Mouse (Mus musculus): Measurements from ENCODE around the gene Snu13. TPM values are rescaled to one million over a fixed set of nuclear protein-coding genes. Genes with fewer than 3 reads are reported as not detected.

The Snu13 gene
- total RNA-seq (2017): 111 to 112 TPM (median 112 TPM) in 3 replicates

DNA sequence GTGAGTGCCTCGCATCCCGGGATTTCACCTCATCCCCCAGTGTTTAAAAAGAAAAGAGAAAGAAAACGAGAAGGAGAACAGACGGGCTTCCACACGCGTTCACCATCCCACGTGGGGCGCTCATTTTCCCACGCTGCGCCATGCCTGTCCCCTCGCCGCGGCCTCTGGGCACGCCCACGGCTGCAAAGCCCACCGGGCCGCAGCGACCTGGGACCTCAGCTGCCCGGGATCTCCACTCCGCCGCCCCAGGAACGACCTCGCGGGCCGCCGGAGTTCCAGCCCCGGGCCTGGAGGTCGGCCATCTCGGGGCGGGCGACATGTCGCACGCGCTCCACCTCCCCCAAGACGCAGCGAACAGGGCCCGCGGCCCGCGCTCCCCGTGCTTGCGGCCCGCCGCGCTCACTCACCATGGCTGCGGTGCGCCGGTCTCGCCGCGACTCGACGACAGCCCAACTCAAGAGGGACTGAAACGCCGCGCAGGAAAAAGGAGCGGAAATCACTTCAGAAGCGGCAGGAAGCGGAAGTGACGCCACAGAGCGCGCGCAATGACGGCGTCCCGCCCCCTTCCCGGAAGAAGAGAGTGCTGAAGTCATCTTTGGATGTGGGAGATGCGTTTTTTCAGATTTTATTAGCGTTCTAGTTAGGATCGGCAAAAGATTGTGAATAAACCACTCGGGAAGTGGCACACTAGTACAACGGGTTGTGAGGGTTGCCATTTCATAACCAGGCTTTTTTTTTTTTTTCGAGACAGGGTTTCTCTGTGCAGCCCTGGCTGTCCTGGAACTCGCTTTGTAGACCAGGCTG is at the start of gene Snu13:
Gene Snu13, minus strand, starts transcription at position 519 of the 804 bp plus-strand sequence.
- peak; percentile 94 for ATAC-seq (replicated peaks; ENCODE audit: insufficient number of reproducible peaks, low FRiP score, low TSS enrichment, poor library complexity, severe bottlenecking)

DNA sequence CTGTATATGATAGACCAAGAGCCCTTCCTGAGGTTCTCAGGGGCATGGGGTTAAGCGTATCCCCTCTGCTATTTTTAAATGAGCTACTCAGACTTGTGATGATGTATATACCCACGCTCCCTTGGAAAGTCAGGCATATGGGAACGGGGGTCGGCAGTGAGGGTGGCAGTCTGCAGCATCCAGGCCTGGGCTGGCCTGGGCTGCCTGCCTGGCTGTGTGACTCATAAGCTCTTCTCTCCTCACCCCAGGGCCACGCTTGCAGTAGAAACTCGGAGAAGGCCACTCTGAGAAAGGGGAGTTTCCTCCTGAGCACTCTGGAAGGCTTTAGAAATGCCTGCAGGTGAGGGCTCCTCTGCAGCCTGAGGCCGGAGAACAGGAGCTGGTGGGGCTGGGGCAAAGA is 43.7 kb upstream of the Snu13 start:
- no peak for ATAC-seq (replicated peaks; ENCODE audit: insufficient number of reproducible peaks, low FRiP score, low TSS enrichment, poor library complexity, severe bottlenecking)

DNA sequence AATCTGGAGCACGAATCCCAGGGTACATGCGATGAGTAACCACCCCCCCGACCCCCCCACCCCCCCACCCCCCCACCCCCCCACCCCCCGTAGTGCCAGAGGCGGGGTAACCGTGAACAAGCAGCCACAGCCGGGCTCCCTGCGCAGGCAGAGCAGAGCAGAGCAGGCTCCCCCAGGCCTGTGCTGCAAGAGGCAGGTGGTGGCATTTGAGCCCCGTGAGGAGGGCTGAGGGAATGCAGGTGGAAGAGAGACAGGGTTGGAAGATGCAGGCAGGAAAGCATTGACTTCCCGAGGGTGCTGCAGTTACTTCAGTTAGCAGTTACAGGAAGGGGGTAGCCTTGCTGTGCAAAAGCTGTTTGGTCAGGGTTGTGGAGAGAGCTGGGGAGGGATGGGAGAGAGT is 39.9 kb upstream of the Snu13 start:
- no peak for ATAC-seq (replicated peaks; ENCODE audit: insufficient number of reproducible peaks, low FRiP score, low TSS enrichment, poor library complexity, severe bottlenecking)

GRCm38 (mm10) chr15:82086131-82086530 is 38.7 kb upstream of the Snu13 start:
- no peak for ATAC-seq (replicated peaks; ENCODE audit: insufficient number of reproducible peaks, low FRiP score, low TSS enrichment, poor library complexity, severe bottlenecking)

DNA sequence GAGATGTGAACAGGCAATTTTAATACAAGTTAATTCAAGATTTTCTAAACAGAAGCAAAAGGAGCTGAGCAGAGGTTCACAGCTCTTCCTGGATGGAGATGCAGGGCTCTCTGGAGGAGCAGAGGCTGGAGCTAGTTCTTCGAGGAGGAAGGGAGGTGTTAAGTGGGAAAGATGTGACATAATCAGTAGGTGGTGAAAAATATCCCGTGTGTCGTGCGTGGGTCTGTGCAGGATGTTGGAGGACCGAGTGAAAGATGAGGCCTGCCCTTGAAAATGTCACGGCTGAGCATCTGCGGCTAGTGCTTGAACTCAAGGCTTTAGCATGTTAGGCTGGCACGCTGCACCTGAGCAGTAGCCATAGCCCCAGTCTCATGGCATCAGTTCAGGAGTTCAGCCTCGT is 38.2 kb upstream of the Snu13 start:
- no peak for ATAC-seq (replicated peaks; ENCODE audit: insufficient number of reproducible peaks, low FRiP score, low TSS enrichment, poor library complexity, severe bottlenecking)

- 0 out of 2 replicates have a peak, but pooled peaks have one; percentile 56 for ATAC-seq (replicated peaks; ENCODE audit: insufficient number of reproducible peaks, low FRiP score, low TSS enrichment, poor library complexity, severe bottlenecking)
Measured at GRCm38 (mm10) chr15:82081161-82081560, 33.8 kb upstream of the Snu13 start.

DNA sequence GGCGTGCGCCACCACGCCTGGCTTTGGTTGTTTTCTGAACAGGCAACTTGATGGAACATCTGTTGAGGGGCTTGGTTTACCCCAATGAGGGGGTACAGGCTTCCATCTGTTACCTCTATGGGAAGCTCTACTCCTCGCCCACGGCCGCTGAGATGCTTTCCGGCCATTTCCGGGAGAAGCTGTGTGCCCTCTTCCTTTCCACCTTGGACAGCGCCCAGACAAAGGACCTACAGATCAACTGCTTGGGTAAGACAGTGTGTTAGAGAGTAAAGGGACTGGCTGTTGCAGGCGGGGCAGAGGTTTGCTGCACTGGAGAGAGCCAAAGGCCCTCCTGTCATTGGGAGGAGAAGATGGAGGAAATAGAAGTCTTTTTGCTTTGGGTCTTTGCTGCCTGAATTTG is 32.5 kb upstream of the Snu13 start:
- no peak for ATAC-seq (replicated peaks; ENCODE audit: insufficient number of reproducible peaks, low FRiP score, low TSS enrichment, poor library complexity, severe bottlenecking)

GRCm38 (mm10) chr15:82073490-82073889 is 26.1 kb upstream of the Snu13 start:
- ATAC-seq (replicated peaks; ENCODE audit: insufficient number of reproducible peaks, low FRiP score, low TSS enrichment, poor library complexity, severe bottlenecking): no peak

GRCm38 (mm10) chr15:82071816-82072469 is 24.5 kb upstream of the Snu13 start:
- no peak for ATAC-seq (replicated peaks; ENCODE audit: insufficient number of reproducible peaks, low FRiP score, low TSS enrichment, poor library complexity, severe bottlenecking)

DNA sequence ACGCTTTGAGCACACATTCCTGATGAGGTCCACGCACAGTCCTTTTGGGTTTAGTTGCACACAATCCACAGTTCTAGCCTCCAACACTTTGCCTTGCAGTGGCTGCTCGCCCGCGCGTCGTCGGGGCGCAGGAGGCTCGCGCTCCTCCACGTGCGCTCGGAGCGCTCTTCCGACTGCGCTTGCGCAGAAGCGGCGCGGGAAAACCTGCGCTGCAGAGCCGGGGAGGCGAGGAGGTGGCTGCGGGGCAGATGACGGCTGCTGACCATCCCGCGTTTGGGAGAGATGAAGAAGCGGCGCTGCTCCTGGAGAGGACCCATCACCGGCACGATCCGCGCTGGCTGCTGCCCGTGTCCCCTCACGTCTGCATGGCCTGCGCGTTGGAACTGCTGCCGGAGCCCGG is 22.5 kb upstream of the Snu13 start, which contains the start of gene Mei1:
Gene Mei1, plus strand, starts transcription at position 99 of the 400 bp plus-strand sequence.
- ATAC-seq (replicated peaks; ENCODE audit: insufficient number of reproducible peaks, low FRiP score, low TSS enrichment, poor library complexity, severe bottlenecking): no peak

DNA sequence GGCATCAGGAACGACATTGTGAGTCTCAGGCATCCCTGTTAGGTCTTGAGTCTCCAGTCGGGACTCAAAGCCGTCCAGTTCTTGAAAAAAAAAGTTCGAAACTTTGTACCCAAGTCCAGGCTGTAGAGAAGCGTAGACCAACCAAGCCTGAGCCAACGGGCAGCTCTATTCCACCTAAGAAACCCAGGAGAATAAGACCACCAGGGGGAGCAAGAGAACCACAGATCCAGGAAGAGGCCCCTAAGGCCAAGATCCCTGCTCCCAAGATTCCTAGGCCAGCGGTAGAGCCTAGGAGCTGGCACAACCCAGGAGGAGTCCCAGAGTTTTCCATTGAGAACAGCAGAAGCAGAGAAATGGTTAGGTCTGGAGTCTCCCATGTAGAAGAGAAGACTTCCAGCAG is 18.1 kb upstream of the Snu13 start:
- ATAC-seq (replicated peaks; ENCODE audit: insufficient number of reproducible peaks, low FRiP score, low TSS enrichment, poor library complexity, severe bottlenecking): no peak; the same call in 1 of the 2 replicates

GRCm38 (mm10) chr15:82063909-82064308 is 16.5 kb upstream of the Snu13 start:
- ATAC-seq (replicated peaks; ENCODE audit: insufficient number of reproducible peaks, low FRiP score, low TSS enrichment, poor library complexity, severe bottlenecking): no peak

DNA sequence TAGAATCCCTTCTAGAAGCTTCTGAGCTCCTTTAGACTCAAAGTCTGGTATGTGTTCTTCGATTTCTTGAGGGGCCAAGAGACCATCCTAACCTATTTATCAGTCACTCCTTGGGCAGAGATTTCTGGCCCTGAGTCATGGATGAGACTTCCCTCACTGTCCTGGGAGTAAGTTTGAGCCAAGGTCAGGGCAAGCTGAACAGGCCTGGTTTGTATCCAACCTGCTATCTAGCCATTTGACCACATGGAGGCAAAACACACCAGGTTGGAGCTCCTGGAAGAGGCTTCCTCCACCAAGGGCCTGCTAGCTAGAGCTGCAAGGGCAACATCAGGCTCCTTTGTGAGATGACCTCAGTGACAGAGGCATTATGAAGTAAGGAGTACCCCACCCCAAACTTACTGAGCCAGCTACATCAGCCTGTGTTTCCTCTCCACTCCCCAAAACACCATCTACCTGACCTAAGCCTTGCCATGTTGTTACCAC is 11.4 kb upstream of the Snu13 start, which contains the start of gene 4930407I10Rik:
Gene 4930407I10Rik, plus strand, starts transcription at position 433 of the 483 bp plus-strand sequence.
- no peak for ATAC-seq (replicated peaks; ENCODE audit: insufficient number of reproducible peaks, low FRiP score, low TSS enrichment, poor library complexity, severe bottlenecking)

GRCm38 (mm10) chr15:82052544-82052943 is 5.1 kb upstream of the Snu13 start:
- no peak for ATAC-seq (replicated peaks; ENCODE audit: insufficient number of reproducible peaks, low FRiP score, low TSS enrichment, poor library complexity, severe bottlenecking)

GRCm38 (mm10) chr15:82046246-82046891 is 1.0 kb downstream of the Snu13 start:
- no peak; the same call in 1 of the 2 replicates for ATAC-seq (replicated peaks; ENCODE audit: insufficient number of reproducible peaks, low FRiP score, low TSS enrichment, poor library complexity, severe bottlenecking)

GRCm38 (mm10) chr15:82044166-82044784 is 3.1 kb downstream of the Snu13 start:
- 0 out of 2 replicates have a peak, but pooled peaks have one; percentile 31 for ATAC-seq (replicated peaks; ENCODE audit: insufficient number of reproducible peaks, low FRiP score, low TSS enrichment, poor library complexity, severe bottlenecking)

- ATAC-seq (replicated peaks; ENCODE audit: insufficient number of reproducible peaks, low FRiP score, low TSS enrichment, poor library complexity, severe bottlenecking): peak; percentile 72
Measured at GRCm38 (mm10) chr15:82040650-82041049, 6.7 kb downstream of the Snu13 start.

DNA sequence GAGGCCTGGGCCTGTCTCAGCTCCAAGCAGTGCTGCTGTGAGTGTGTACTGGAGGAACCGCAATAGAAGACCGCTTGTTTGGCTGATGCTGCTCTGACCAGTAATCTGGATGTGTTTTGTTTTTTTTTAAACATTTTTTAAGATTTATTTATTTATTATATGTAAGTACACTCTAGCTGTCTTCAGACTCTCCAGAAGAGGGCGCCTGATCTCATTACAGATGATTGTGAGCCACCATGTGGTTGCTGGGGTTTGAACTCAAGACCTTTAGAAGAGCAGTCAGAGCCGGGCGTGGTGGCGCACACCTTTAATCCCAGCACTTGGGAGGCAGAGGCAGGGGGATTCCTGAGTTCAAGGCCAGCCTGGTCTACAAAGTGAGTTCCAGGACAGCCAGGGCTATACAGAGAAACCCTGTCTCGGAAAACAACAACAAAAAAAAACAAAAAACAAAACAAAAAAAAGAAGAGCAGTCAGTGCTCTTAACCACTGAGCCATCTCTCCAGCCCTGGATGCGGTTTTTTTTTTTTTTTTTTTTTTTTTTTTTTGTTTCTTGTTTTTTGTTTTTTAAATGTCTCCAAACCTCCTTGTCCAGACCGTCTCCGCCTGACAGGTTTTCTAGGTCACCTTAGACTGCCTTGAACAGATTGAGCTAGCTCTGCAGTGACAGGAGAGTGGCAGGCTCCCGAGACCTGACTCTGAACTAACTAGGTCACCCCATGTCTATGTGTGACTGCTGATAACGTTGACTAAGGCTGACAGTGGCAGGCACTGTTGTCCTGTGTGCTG is 11.3 kb downstream of the Snu13 start:
- ATAC-seq (replicated peaks; ENCODE audit: insufficient number of reproducible peaks, low FRiP score, low TSS enrichment, poor library complexity, severe bottlenecking): no peak
